Mouse (Mus musculus): ENCODE data around the gene Ifit1.
A peak's percentile ranks its signal among the peaks of the same experiment; 100 is the strongest.

DNA sequence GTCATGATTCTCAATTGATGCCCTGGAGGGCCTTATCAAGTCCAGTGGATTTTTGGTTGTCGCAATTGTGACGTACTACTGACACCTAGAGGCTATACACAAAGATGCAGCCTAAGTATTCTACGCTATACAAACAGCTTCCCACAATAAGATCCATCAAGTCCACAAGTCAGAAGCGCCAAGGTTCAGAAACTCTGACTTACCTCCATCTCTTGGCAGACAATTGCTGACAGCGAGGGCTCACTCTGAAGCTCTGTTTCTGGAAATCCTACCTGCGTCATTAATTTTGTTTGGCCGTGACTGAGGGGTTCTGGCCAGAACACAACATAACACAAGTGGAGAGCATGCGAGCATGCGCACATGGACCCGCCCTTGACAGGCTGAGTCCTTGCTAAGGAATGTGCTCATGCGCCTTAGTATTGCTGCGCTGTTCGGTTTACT is 21.4 kb downstream of the Ifit1 start:
- TF ChIP-seq CTCF (IDR thresholded peaks at IDR 0.05; ENCODE audit: borderline replicate concordance, extremely low read depth, insufficient read depth, insufficient read length) (peak; percentile 67; the same call in 1 of the 2 replicates), POLR2A (IDR thresholded peaks at IDR 0.05; ENCODE audit: borderline replicate concordance, extremely low read depth, insufficient read depth, insufficient read length, poor library complexity, severe bottlenecking) (no peak)

All from brain, embryonic 14.5 days (tissue).